Mouse (Mus musculus) thymus, adult 2 months (tissue): ENCODE results near the gene Tmem170b.

Experiments used
- CTCF ChIP-seq: fragments of 200-500 bp; IDR thresholded peaks from 2 replicates; pipeline ENCODE4 v1.5.1; 2012; ENCODE audit warnings: mild to moderate bottlenecking, control low read depth, low read length, moderate library complexity, borderline replicate concordance; ENCODE audit not compliant: control insufficient read depth, poor library complexity, insufficient read depth; ENCODE audit errors: extremely low read depth
- POLR2A ChIP-seq: fragments of 200-500 bp; IDR thresholded peaks from 2 replicates; pipeline ENCODE4 v1.6.1; 2012; ENCODE audit warnings: mild to moderate bottlenecking, low read length, control low read depth, moderate library complexity; ENCODE audit not compliant: control insufficient read depth, poor library complexity, insufficient read depth; ENCODE audit errors: extremely low read depth

- TF ChIP-seq POLR2A: no peak
- TF ChIP-seq CTCF: no peak
Observed at GRCm38 (mm10) chr13:41607589-41607988, 1.9 kb downstream of the Tmem170b start.
